ENCODE assay signal across 7 mouse cellular contexts in genomic region chr6:49039470-49040180, GRCm38 (mm10). TPM values are rescaled to one million over a fixed set of nuclear protein-coding genes. Genes with fewer than 3 reads are reported as not detected.
DNase-seq lines count a peak whose midpoint lies in the region; ATAC-seq lines count a peak whose summit lies in the region.

No protein-coding gene starts in this region.

- intact Hi-C loops in left cerebral cortex, postnatal 14 days (cut with DNase I) = no loop called here

- ATAC-seq in frontal cortex, adult (ENCODE audit: low TSS enrichment) = peak; percentile 78
- ATAC-seq in hindbrain, embryonic 15.5 days (ENCODE audit: low FRiP score, low read depth) = no peak

- 0 out of 2 replicates have a peak, but pooled peaks cover 4% of the 10 kb centered on the region for H3K4me1 ChIP-seq in hindbrain, embryonic 15.5 days (replicated peaks)
- peaks cover 25% of the 10 kb centered on the region for H3K4me1 ChIP-seq in megakaryocyte, embryonic 14.5 days

- H3K4me3 ChIP-seq in hindbrain, embryonic 15.5 days = peak overlapping the region; percentile 26
- H3K4me3 ChIP-seq in megakaryocyte, embryonic 14.5 days (replicated peaks) = peak overlapping the region; percentile 87

- H3K27me3 ChIP-seq in hindbrain, embryonic 15.5 days = peaks cover 13% of the 10 kb centered on the region
- H3K27me3 ChIP-seq in megakaryocyte, embryonic 14.5 days (replicated peaks) = peaks cover 53% of the 10 kb centered on the region

- no peak overlapping the region for H3K9ac ChIP-seq in hindbrain, embryonic 15.5 days

- H3K4me2 ChIP-seq in hindbrain, embryonic 15.5 days = peak overlapping the region; percentile 52

- whole genome bisulfite sequencing in hindbrain, embryonic 15.5 days = 14% methylated on average over 18 of the region's 18 CpGs

- H3K9me3 ChIP-seq in hindbrain, embryonic 15.5 days = no peaks in the 10 kb centered on the region
- no peaks in the 10 kb centered on the region for H3K9me3 ChIP-seq in megakaryocyte, embryonic 14.5 days

- H3K36me3 ChIP-seq in hindbrain, embryonic 15.5 days = no peaks in the 10 kb centered on the region
- H3K36me3 ChIP-seq in megakaryocyte, embryonic 14.5 days (replicated peaks; ENCODE audit: low read length) = no peaks in the 10 kb centered on the region

- peak; percentile 71 for DNase-seq in R1 (ENCODE audit: low read depth, low spot score)
- peak; percentile 38 for DNase-seq in cerebellum, adult 8-10 months
- DNase-seq in left cerebral cortex, postnatal 14 days (ENCODE audit: low spot score in 2 of 2) = peak; percentile 64 to 76
- DNase-seq in right cerebral cortex, postnatal 10 days (ENCODE audit: low spot score in 2 of 2) = peak; percentile 79 to 80

- no peak overlapping the region for H3K27ac ChIP-seq in hindbrain, embryonic 15.5 days (replicated peaks)

RNA-seq across cellular contexts. Expression of gene Gpnmb, which starts 3.3 kb away (rescaled TPM):
- polyA plus RNA-seq in hindbrain, embryonic 15.5 days (2015; fragmentation: Nextera tagmentation; extraction: Ambion mirVana) = 0.23 and 1.4 TPM in 2 replicates
- under 1 TPM; 0.70 to 0.99 TPM for total RNA-seq in left cerebral cortex, postnatal 14 days (2021)
- polyA plus RNA-seq in megakaryocyte, embryonic 14.5 days (2012; ENCODE audit: insufficient read depth, low replicate concordance) = 45.1 and 495 TPM in 2 replicates

RNA-seq across cellular contexts. Expression of gene Malsu1, which starts 34.0 kb away (rescaled TPM):
- 62.1 and 68.5 TPM in 2 replicates for polyA plus RNA-seq in hindbrain, embryonic 15.5 days (2015; fragmentation: Nextera tagmentation; extraction: Ambion mirVana)
- total RNA-seq in left cerebral cortex, postnatal 14 days (2021) = 10 to 100 TPM; 25.8 to 26.9 TPM
- 42.4 and 187 TPM in 2 replicates for polyA plus RNA-seq in megakaryocyte, embryonic 14.5 days (2012; ENCODE audit: insufficient read depth, low replicate concordance)

RNA-seq across cellular contexts. Expression of gene Svs1, which starts 53.0 kb away (rescaled TPM):
- polyA plus RNA-seq in hindbrain, embryonic 15.5 days (2015; fragmentation: Nextera tagmentation; extraction: Ambion mirVana) = not detected in 2 replicates
- total RNA-seq in left cerebral cortex, postnatal 14 days (2021) = not detected
- not detected in 2 replicates for polyA plus RNA-seq in megakaryocyte, embryonic 14.5 days (2012; ENCODE audit: insufficient read depth, low replicate concordance)

Comparison
In these comparisons a context has a peak if more than half of its experiments do, and no peak if none do; other contexts are left out.
1. RNA of gene Gpnmb, which starts 3.3 kb away (polyA plus RNA-seq): 45.1 to 495 TPM in megakaryocyte, embryonic 14.5 days; 0.23 to 1.4 TPM in hindbrain, embryonic 15.5 days; every median in the first group is over 10 times any median in the second.
2. Peak in every context shown above with its lines, with median percentiles within 50 percentile points of each other: DNase-seq.